Mouse (Mus musculus) natural killer cell, adult 2 months (primary cell): ENCODE measurements around the gene Rft1.
"Not testable (repeated sequence)": the region's sequence is repeated elsewhere in the genome, so short reads cannot be mapped to it uniquely, and the experiment has no call there.

ENCODE experiments used
- DNase-seq, 2 experiments: peaks; one replicate each; pipeline ENCODE4 v3.0.0; 2022; ENCODE audit warnings: low spot score in 2 of 2

Rft1 gene

GRCm38 (mm10) chr14:30671986-30672312 is 17.8 kb downstream of the Rft1 start:
- peak; percentile 71 to 88 for DNase-seq

GRCm38 (mm10) chr14:30674947-30675346 is 20.8 kb downstream of the Rft1 start:
- no peak for DNase-seq

- no peak for DNase-seq
These were observed 28.0 kb downstream of the Rft1 start for GRCm38 (mm10) chr14:30682131-30682530.

GRCm38 (mm10) chr14:30690685-30691084 is 36.5 kb downstream of the Rft1 start:
- DNase-seq: no peak

- no peak for DNase-seq
These were observed 38.3 kb downstream of the Rft1 start for GRCm38 (mm10) chr14:30692439-30692838.

- no peak for DNase-seq
These were observed 40.6 kb downstream of the Rft1 start for GRCm38 (mm10) chr14:30694786-30695185.

GRCm38 (mm10) chr14:30695609-30696008 is 41.4 kb downstream of the Rft1 start:
- DNase-seq: no peak

DNA sequence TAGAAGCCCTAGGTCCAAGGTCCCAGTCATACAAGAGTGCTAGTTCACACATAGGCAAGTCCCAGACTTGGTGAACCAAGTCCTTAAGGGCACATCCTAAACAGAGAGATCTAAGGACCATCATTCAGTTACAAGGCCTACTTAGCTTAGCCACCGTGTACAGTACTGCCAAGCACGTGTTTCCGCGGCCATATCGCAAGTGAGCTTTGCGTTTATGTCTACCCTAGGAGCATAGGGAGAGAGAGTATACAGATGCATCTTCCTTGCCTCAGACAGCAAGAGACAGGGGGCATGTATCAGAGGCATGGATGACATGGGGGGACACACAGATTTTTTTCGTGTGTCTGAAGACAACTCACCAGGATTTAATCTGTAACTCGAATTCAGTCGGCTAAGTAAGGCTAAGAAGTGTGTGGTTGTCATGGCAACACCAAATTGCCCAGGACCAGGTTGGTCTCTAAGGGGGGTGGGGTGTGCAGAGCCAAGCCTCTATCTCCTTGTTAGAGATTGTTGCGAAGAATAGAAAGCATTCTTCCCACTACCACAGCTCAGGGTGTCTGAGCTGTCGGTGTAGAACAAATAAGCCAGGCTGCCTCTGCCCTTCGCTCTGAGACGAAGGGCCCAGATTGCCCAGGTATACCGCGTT is 43.4 kb downstream of the Rft1 start:
- no peak for DNase-seq

- DNase-seq: peak in 1 of 2 experiments; percentile 24
These were observed 45.5 kb downstream of the Rft1 start for GRCm38 (mm10) chr14:30699656-30700055.

- DNase-seq: no peak
These were observed 48.4 kb downstream of the Rft1 start for GRCm38 (mm10) chr14:30702512-30702911.

DNA sequence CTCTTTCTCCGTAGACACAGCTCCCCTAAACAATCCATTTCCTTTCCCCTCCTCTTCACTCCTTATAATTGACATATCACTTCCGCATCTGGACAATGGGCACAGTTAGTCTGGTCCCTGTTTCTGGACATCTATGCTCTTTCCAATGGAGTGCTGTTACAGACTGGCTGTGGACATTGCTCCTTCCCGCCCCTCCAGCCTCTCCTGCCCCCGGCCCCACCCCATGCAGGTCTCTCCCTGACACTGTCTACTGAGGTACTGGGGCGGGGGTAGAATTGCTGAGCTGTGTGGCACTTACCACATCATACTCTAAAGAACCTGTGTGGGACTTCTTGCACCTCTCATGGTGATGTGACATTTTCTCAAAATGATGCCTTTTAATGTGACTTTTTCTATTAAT is 48.9 kb downstream of the Rft1 start:
- no peak for DNase-seq

DNA sequence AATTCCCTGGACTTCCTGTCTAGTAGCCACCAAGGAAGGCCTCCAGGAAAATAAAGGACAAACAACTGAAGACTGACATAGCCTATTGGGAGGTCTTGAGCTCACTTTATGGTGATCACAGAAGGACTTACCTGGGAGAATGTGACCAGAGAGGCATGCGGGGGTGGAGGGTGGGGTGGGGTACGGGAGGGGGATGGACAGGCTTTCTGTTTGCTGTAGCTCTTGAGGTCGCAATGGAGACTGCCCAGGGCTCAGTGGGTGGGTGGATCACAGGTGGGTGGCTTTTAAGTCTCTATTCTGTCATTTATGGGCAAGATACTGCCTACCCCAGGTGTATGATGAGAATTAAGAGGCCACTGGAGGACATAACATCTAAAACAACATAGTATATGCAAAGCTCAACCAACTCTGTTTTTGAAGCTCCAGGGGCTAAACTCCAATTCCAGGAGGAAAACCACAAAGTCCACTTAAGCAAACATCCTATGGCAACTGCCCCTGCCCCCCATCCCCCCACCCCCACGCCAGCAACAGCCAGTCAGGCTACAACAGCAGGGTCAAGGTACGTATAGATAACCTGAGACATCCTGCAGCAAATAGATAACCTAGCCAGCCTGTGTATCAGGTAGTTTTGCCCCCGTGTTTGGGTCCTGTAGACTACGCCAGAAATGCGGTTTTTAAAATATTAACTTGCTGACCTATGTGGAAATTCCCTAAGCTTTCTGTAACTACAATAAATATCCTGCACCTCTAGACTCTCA is 50.1 kb downstream of the Rft1 start:
- DNase-seq: no peak

DNA sequence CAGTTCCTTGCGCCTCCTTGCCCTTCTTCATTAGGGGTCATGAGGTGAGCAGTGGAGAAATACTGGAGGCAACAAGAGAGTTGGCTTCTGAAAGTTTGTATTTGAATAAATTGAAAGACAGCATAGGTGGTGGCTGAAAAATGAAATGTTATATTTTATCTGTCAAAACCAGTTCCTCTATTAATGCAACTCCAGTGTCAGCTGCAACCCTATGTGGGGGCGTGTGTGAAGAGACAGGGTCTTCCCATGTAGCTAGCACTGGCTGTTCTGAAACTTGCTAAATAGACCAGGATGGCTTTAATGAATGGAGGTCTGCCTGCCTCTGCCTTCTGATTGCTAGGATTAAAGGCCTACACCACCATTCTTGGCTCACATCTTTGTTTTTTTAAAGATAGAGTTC is 57.7 kb downstream of the Rft1 start:
- DNase-seq: no peak

- no peak for DNase-seq
These were observed 59.6 kb downstream of the Rft1 start for GRCm38 (mm10) chr14:30713769-30714168.

DNA sequence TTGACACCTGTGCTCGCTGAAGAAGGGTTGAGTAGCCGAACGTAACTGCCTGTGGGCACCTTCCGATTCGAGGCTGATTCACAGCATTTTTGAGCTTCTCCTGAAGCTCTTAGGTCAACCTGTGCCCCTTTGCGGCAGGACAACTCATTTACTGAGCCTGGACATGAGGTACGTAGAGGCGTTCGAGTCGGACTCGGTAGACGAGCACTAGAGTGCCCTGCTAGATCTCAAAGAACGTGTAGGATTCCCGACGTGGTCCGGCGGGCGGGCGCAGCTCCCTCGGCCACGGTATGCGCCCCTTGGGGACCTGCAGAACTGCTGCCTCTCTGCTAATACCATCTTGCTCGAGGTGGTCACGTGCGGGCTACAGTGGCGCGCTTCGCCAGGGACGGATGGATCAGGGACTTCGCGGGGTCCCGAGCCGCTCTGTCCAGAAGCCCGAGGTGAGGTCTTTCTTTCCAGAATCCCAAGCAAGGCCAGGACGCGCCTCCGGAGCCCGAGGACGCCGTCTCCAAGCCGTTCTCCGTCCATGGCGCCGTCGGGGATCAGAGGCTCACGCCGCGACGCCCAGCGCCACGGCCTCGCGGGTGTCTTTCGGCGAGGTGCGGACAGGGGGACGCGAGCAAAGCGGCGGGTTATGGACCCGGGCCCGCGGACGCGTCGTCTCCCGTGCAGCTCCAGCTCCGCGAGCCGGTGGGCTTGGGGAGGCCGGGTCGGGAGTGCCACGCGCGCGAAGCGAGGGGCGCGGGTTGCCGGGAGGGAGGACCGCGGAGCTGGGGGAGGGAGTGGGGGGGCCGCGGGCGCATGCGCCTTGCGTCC is 60.8 kb downstream of the Rft1 start, which contains the start of gene Sfmbt1:
Gene Sfmbt1 (plus strand): TSS at position 51 of the 819 bp plus-strand sequence.
- DNase-seq: peak in 1 of 2 experiments; percentile 61

GRCm38 (mm10) chr14:30715618-30716050 is 61.5 kb downstream of the Rft1 start:
- DNase-seq: peak in 1 of 2 experiments; percentile 77

GRCm38 (mm10) chr14:30716051-30716952 is 62.1 kb downstream of the Rft1 start:
- DNase-seq: peak; percentile 27 to 33

DNA sequence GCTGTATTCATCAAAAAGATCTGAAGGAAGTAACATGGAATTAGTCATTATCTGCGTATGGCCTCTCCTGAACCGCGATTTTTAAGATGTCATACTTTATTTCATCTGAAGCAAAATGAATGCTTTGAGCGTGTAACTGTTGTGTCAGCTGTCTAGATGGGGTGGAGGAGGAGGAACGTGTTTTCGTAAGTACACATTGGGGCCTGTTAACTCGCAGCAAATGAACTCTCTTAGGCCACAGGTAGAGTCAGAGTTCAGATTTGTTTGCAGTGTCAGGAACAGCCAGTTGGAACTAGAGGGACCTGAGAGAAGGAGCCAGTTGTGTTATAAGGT is 62.8 kb downstream of the Rft1 start:
- DNase-seq: peak in 1 of 2 experiments; percentile 16

DNA sequence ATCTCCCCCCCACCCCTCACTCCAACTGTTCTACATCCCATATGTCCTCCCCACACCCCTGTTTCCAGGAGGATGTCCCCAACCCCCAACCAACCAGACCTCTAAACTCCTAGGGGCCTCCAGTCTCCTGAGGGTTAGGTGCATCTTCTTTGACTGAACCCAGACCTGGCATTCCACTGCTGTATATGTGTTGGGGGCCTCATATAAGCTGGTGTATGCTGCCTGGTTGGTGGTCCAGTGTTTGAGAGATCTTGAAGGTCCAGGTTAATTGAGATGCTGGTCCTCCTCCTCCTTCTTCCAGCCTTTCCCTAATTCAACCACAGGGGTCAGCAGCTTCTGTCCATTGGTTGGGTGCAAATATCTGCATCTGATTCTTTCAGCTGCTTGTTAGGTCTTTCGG is 64.5 kb downstream of the Rft1 start:
- DNase-seq: not testable (repeated sequence)

GRCm38 (mm10) chr14:30719514-30719913 is 65.4 kb downstream of the Rft1 start:
- no peak for DNase-seq

DNA sequence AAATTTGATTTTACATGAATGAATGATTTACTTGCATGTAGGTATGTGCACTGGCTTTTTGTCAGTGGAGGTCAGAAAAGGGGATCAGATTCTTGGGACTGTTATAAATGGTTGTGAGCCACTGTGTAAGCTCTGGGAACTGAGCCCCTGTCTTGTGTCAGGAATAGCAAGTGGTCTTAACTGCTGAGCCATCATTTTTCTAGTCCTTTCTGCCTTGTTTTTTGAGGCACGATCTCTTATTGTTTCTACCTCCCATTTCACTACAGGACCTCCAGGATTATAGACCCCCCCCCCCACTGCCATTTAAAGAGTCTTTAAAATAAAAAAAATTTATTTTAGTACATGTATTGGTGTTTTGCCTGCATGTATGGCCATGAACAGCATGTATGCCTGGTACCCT is 67.7 kb downstream of the Rft1 start:
- no peak for DNase-seq

- no peak for DNase-seq
These were observed 68.2 kb downstream of the Rft1 start for GRCm38 (mm10) chr14:30722406-30722805.
